Mouse (Mus musculus) brain, embryonic 14.5 days (tissue): ENCODE data around the gene Cpne7. TPM values are rescaled to one million over a fixed set of nuclear protein-coding genes. Genes with fewer than 3 reads are reported as not detected.
A peak's percentile ranks its signal among the peaks of the same experiment; 100 is the strongest.

Experiments used
- DNase-seq: peaks from one replicate; pipeline ENCODE4 v3.0.0-alpha.2; 2011; ENCODE audit warnings: low read depth
- CTCF ChIP-seq: fragments of 200-500 bp; IDR thresholded peaks from 2 replicates; pipeline ENCODE4 v1.5.1; 2012; ENCODE audit warnings: inconsistent platforms, mild to moderate bottlenecking, moderate library complexity, borderline replicate concordance; ENCODE audit not compliant: insufficient read depth, insufficient read length; ENCODE audit errors: extremely low read depth
- POLR2A ChIP-seq: fragments of 200-500 bp; IDR thresholded peaks from 2 replicates; pipeline ENCODE4 v1.6.1; 2012; ENCODE audit warnings: mild to moderate bottlenecking, inconsistent platforms, borderline replicate concordance; ENCODE audit not compliant: poor library complexity, insufficient read depth, insufficient read length, severe bottlenecking; ENCODE audit errors: extremely low read depth
- polyA plus RNA-seq: library from polyadenylated mRNA; depleted of rRNA; stranded (reverse); fragments of >200 nt; gene quantifications from 2 replicates; pipeline ENCODE4 v1.2.3, GENCODE M21; 2012; rRNA removed

The Cpne7 gene
- polyA plus RNA-seq, 1 experiment: 5.8 TPM

DNA sequence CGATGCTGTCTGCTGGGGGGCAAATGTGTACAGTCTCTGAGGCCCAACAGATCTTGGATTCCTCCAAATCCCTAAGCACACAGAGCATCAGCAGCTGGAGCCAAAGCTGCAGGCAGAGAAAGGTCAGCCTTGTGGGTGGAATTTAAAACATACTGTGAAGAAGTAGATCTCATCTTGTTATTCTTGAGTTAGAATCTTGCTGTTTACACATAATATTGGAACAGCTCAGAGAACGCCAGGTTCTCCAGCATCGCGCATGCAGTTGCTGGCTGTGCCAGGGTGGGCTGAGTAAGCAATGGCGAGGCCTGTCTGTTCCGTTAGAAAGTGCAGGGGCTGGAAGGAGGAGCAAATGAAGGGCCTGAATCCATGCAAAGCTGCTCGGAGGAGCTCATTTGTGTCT is 29.2 kb downstream of the Cpne7 start:
- no peak for TF ChIP-seq POLR2A
- TF ChIP-seq CTCF: no peak
- peak; percentile 26 for DNase-seq

GRCm38 (mm10) chr8:123150737-123151171 is 33.6 kb downstream of the Cpne7 start:
- DNase-seq: no peak
- no peak for TF ChIP-seq CTCF
- no peak for TF ChIP-seq POLR2A

- peak; percentile 30; the same call in 1 of the 2 replicates for TF ChIP-seq CTCF
- TF ChIP-seq POLR2A: no peak
- DNase-seq: no peak
Observed at GRCm38 (mm10) chr8:123155177-123155576, 38.0 kb downstream of the Cpne7 start.

DNA sequence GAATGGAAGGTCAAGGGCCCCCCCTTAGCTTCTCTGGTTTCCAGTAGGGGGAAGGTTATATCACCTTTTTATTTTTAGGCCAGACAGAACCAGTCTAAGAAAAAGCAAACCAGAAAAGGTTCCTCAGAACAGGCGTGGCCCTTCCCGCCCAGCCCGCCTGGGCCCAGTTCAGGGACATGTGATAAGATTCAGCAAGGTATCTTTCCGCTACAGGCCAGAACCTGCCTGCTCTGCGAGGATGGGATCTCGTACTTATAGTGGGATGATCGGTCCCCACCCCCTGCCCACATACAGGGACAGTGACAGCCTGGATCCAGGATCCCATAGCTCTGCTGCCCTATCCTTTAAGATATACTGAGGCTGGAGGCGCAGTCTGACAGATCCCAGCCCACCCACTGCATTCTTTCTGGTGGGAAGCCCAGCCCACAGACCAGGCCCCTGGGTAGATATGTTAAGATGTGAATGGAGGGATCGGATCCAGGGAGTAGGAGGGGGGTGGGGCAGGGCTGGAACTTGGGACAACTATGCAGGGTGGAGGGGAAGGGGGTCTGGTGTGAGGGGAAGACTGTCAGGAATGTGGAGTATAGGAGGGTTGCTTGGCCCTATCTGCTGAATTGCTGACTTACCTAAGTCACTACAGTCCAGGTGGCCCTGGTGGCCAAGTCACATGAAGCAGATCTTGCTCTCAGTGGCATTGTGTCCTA is 39.0 kb downstream of the Cpne7 start:
- no peak for TF ChIP-seq CTCF
- no peak for TF ChIP-seq POLR2A
- DNase-seq: no peak

GRCm38 (mm10) chr8:123157888-123158465 is 40.8 kb downstream of the Cpne7 start, which contains the start of gene Sult5a1:
Gene Sult5a1 (minus strand): TSS chr8:123158315.
- DNase-seq: no peak
- TF ChIP-seq POLR2A (no peak), CTCF (no peak)

DNA sequence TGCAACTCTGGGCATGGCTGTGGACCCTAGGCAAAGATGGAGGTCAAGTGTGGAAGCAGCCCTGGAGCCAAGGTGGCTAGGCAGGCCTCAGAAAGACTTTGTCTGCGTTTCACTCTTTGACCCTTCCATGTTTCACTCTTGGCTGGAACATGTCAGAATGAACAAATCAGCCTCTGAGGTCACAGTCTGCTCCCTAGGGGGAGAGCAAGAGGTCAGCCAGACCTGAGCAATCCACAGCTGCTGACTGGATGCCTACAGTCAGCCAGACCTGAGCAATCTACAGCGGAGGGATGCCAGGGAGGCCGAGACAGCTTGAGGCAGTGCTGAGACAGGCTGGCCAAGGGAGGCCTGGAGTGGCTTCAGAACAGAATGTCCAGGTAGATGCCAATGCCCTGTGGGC is 64.2 kb downstream of the Cpne7 start:
- no peak for DNase-seq
- no peak for TF ChIP-seq POLR2A
- no peak for TF ChIP-seq CTCF

Other genes starting within 250 kb of the Cpne7 start
- 52.8 and 76.8 TPM in 2 replicates for gene Ankrd11, start 75.1 kb upstream of the Cpne7 start, polyA plus RNA-seq
- gene Spg7, start 54.4 kb upstream of the Cpne7 start, polyA plus RNA-seq: 96.1 and 112 TPM in 2 replicates
- gene Rpl13, start 15.0 kb upstream of the Cpne7 start, polyA plus RNA-seq: 1,764 and 1,996 TPM in 2 replicates
- gene Sult5a1, start 40.9 kb downstream of the Cpne7 start, polyA plus RNA-seq: 1.8 and 3.5 TPM in 2 replicates
- 0.37 and 0.66 TPM in 2 replicates for gene Dpep1, start 68.9 kb downstream of the Cpne7 start, polyA plus RNA-seq
- gene Chmp1a, start 95.4 kb downstream of the Cpne7 start, polyA plus RNA-seq: 146 and 154 TPM in 2 replicates
- 6.8 TPM in 2 replicates for gene Spata33, start 95.5 kb downstream of the Cpne7 start, polyA plus RNA-seq
- gene Cdk10, start 107.5 kb downstream of the Cpne7 start, polyA plus RNA-seq: 102 and 136 TPM in 2 replicates
- 3.2 and 3.9 TPM in 2 replicates for gene Spata2l, start 118.9 kb downstream of the Cpne7 start, polyA plus RNA-seq
- 39.1 and 40.8 TPM in 2 replicates for gene Zfp276, start 136.8 kb downstream of the Cpne7 start, polyA plus RNA-seq
- gene Vps9d1, start 137.0 kb downstream of the Cpne7 start, polyA plus RNA-seq: 130 and 175 TPM in 2 replicates
- 19.4 and 42.7 TPM in 2 replicates for gene Fanca, start 201.2 kb downstream of the Cpne7 start, polyA plus RNA-seq
- 42.0 and 47.0 TPM in 2 replicates for gene Spire2, start 215.3 kb downstream of the Cpne7 start, polyA plus RNA-seq